Mouse (Mus musculus) midbrain, embryonic 16.5 days (tissue): ENCODE results near the gene Mxd3. TPM values are rescaled to one million over a fixed set of nuclear protein-coding genes. Genes with fewer than 3 reads are reported as not detected.

Experiments used
- ATAC-seq: fragments of 200-750 bp; cut with Nextera tagmentation; 2 replicates; pipeline ENCODE4 v1.8.0; 2017; ENCODE audit warnings: moderate TSS enrichment
- H3K27ac ChIP-seq: fragments of 300-500 bp; sonication (generic); 2 replicates; pipeline ENCODE4 v1.5.1; 2014; ENCODE audit warnings: mild to moderate bottlenecking, low read length, mixed read lengths
- H3K27me3 ChIP-seq: fragments of 300-500 bp; sonication (generic); 2 replicates; pipeline ENCODE4 v1.6.1; 2014; ENCODE audit warnings: low read depth, low read length, mixed read lengths; ENCODE audit not compliant: control insufficient read depth, insufficient read depth
- H3K36me3 ChIP-seq: fragments of 300-500 bp; sonication (generic); 2 replicates; pipeline ENCODE4 v1.6.1; 2014; ENCODE audit warnings: mild to moderate bottlenecking, low read length, moderate library complexity, mixed read lengths; ENCODE audit not compliant: control insufficient read depth, insufficient read depth
- H3K4me1 ChIP-seq: fragments of 300-500 bp; sonication (generic); 2 replicates; pipeline ENCODE4 v1.6.1; 2014; ENCODE audit warnings: mild to moderate bottlenecking, low read length, mixed read lengths; ENCODE audit not compliant: control insufficient read depth, insufficient read depth
- H3K4me2 ChIP-seq: fragments of 300-500 bp; sonication (generic); 2 replicates; pipeline ENCODE4 v1.6.1; 2014; ENCODE audit warnings: mild to moderate bottlenecking, low read length, mixed read lengths
- H3K4me3 ChIP-seq: fragments of 300-500 bp; sonication (generic); 2 replicates; pipeline ENCODE4 v1.5.1; 2014; ENCODE audit warnings: low read depth, mild to moderate bottlenecking, low read length, moderate library complexity, mixed read lengths
- H3K9ac ChIP-seq: fragments of 300-500 bp; sonication (generic); 2 replicates; pipeline ENCODE4 v1.6.1; 2014; ENCODE audit warnings: low read depth, low read length, mixed read lengths
- H3K9me3 ChIP-seq: fragments of 300-500 bp; sonication (generic); replicated peaks from 2 replicates; pipeline ENCODE4 v1.6.1; 2014; ENCODE audit warnings: mild to moderate bottlenecking, low read length, mixed read lengths; ENCODE audit not compliant: control insufficient read depth, poor library complexity, severe bottlenecking
- WGBS: fragments of 180-500 bp; shearing (Covaris S2); extraction: QIAGEN DNeasy Blood & Tissue Kit; methylation state at CpG from one replicate; pipeline ENCODE4 v1.1.7; 2014; 5-methylcytosine and 5-hydroxymethylcytosine counted together
- polyA plus RNA-seq: library from polyadenylated mRNA; unstranded; fragments of >200 nt; fragmentation: Nextera tagmentation; extraction: Ambion mirVana; gene quantifications from 2 replicates; pipeline ENCODE4 v1.2.1, GENCODE M21; 2015

Gene Mxd3
- polyA plus RNA-seq, 1 experiment from 2014 or later, result 6.9 TPM

DNA sequence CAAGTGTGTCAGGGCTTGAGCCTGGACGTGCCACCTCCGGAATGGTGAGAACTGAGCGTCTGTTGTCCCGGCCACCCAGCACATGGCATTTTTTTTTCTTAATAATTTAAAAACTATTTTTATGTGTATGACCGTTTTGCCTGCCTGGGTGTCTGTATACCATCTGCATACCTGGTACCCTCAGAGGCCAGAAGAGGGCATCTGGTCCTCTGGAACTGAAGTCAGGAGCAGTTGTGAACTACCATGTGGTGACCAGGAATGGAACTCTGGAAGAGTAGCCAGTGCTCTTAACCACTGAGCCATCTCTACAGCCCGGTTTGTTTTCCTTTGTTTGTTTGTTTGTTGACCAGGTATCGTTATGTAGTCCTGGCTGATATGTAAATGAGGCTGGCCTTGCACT lies 38.8 kb upstream of the Mxd3 start:
- Histone ChIP-seq H3K9me3 (no peaks in the 10 kb centered on the region), H3K4me2 (no peak overlapping the region), H3K27ac (no peak overlapping the region), H3K4me3 (no peak overlapping the region), H3K9ac (no peak overlapping the region), H3K4me1 (no peaks in the 10 kb centered on the region), H3K27me3 (no peaks in the 10 kb centered on the region; the same call in none of the 2 replicates), H3K36me3 (no peaks in the 10 kb centered on the region)
- ATAC-seq, result no peak
- WGBS, result 80% methylated on average over 7 of the region's 7 CpGs

DNA sequence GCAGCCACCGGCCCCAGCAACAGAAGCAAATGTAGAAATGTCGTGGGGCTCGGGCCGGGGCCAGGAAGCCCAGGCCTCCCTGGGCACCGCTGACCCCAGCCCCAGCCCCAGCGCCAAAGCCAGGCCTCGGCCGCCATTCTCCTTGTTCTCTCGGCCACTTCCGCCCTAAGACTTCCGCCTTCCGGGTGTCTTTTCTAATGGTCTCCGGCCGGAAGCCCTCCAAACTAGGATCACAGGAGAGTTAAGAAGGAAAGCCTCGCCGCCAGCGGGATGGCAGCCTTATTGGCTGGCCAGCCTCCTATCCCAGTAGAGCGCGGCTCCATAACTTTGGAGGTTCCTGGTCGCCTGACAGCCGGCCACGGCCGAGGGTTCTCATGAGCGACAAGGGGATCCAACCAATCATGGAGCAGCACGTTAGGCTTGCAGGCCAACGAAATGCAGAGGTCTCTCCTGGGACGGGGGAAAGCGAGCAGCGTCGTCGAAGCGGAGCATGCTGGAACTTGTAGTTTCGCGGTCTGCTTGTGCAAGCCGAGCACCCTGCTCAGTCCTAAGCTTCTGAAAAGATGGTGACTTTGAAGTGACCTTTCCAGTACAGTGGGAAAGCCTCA lies 32.9 kb upstream of the Mxd3 start, which contains the start of gene Lman2:
Gene Lman2 (minus strand): TSS at position 331 of the 608 bp plus-strand sequence.
- peak; percentile 99 for ATAC-seq
- Histone ChIP-seq H3K4me1 (peaks cover 11% of the 10 kb centered on the region), H3K4me2 (peak within 1 kb of the TSS; percentile 64), H3K4me3 (peak within 1 kb of the TSS; percentile 71), H3K9me3 (no peaks in the 10 kb centered on the region), H3K27ac (peak within 1 kb of the TSS; percentile 88), H3K27me3 (no peaks in the 10 kb centered on the region), H3K36me3 (peaks cover 2% of the 10 kb centered on the region; the same call in 1 of the 2 replicates), H3K9ac (peak within 1 kb of the TSS; percentile 91)
- WGBS, result 0% methylated on average over 35 of the region's 35 CpGs

DNA sequence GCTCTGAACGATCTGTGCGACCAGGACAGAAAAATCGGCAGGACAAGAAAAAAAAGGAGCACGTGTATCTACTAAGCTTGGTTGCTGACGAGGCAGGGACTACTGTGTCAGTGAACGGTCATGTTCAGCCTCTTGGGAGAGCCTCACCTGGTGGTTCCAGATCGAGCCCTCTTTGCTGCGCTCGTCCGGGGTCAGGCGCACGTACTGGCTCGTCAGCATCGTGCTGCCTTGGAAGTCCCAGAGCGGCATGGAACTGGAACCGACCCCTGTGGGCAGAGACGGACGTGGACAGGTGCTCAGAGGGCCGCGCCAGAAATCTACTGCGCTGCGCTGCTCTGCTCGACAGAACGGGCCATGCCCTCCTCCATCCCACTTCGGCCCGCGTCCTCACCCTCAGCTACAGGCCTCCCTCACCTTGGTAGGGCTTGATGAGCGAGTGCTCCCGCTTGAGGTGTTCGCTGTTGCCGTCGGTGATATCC lies 32.4 kb upstream of the Mxd3 start:
- H3K27ac ChIP-seq, result peak overlapping the region; percentile 88
- H3K36me3 ChIP-seq, result peaks cover 2% of the 10 kb centered on the region; the same call in 1 of the 2 replicates
- H3K9me3 ChIP-seq, result no peaks in the 10 kb centered on the region
- H3K27me3 ChIP-seq, result no peaks in the 10 kb centered on the region
- ATAC-seq, result peak; percentile 69
- peaks cover 11% of the 10 kb centered on the region for H3K4me1 ChIP-seq
- H3K4me2 ChIP-seq, result peak overlapping the region; percentile 64
- H3K9ac ChIP-seq, result peak overlapping the region; percentile 91
- WGBS, result 1% methylated on average over 32 of the region's 32 CpGs
- peak overlapping the region; percentile 71 for H3K4me3 ChIP-seq

DNA sequence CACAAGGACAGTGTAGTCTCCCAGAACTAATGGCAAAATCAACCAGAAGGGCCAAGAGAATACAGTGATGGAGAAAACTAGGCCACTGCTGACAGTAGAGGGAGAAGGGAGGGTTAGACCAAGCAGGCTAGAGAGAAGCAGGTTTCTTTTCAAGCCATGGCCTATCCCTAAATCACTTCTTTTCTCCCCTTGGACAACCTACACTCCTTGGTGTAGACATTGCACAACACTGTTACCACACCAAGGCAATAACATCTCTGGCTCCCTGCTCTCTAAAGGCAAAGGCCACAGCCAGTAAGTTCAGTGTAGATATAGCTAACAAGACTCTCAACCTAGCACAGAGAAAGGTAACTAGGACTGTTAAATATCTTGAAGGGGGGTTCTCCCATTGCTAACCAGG lies 31.5 kb upstream of the Mxd3 start:
- H3K36me3 ChIP-seq, result peaks cover 2% of the 10 kb centered on the region; the same call in 1 of the 2 replicates
- peak overlapping the region; percentile 64 for H3K4me2 ChIP-seq
- no peaks in the 10 kb centered on the region for H3K9me3 ChIP-seq
- H3K27me3 ChIP-seq, result no peaks in the 10 kb centered on the region
- peaks cover 11% of the 10 kb centered on the region for H3K4me1 ChIP-seq
- peak overlapping the region; percentile 7 for H3K4me3 ChIP-seq
- 0 out of 2 replicates have a peak overlapping the region, but pooled peaks have one; percentile 8 for H3K9ac ChIP-seq
- no peak overlapping the region for H3K27ac ChIP-seq
- ATAC-seq, result no peak

DNA sequence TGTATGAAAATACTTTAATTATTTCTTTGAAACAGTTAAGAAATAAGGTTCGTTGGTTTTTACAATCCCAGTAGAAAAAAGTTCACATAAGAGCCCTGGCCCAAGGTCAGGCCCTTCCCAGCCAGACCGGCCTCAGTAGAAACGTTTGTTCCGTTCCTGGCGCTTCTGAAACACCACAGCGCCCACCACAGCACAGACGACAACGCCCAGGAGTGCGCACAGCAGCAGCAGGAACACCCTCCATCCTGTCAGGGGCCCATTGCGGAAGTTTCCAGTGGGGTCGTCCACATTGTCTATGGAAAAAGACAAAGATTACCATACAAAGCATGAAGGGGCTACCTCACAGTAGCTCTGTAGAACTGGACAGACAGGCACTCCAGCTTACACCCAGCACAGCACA lies 17.1 kb upstream of the Mxd3 start:
- Histone ChIP-seq H3K9me3 (no peaks in the 10 kb centered on the region), H3K9ac (no peak overlapping the region), H3K36me3 (peaks cover 51% of the 10 kb centered on the region), H3K4me2 (no peak overlapping the region), H3K27ac (no peak overlapping the region), H3K27me3 (no peaks in the 10 kb centered on the region), H3K4me3 (no peak overlapping the region), H3K4me1 (no peaks in the 10 kb centered on the region)
- WGBS, result 91% methylated on average over 11 of the region's 11 CpGs
- ATAC-seq, result no peak

DNA sequence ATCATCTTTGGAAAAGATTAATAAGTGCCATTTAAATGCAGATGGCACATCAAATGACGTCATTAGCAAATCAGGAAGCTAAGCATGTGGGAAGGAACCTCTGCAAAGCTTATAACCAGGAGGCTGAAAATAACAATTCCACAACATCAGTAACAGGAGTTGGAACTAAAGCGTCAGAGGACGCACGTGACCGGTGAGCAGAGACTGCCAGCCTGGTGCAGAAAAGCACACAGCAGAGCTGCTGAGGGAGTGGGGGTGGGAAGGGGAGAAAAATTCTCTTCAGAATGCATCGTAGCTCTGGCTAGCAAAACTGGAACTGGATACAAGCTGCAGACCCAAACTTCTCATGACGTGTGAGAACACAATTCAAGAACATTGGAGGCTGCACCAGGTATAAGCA lies 14.7 kb upstream of the Mxd3 start:
- Histone ChIP-seq H3K4me1 (no peaks in the 10 kb centered on the region), H3K27me3 (no peaks in the 10 kb centered on the region), H3K4me3 (no peak overlapping the region), H3K9me3 (no peaks in the 10 kb centered on the region), H3K4me2 (no peak overlapping the region), H3K36me3 (peaks cover 33% of the 10 kb centered on the region), H3K9ac (no peak overlapping the region), H3K27ac (no peak overlapping the region)
- 89% methylated on average over 7 of the region's 7 CpGs for WGBS
- ATAC-seq, result no peak

DNA sequence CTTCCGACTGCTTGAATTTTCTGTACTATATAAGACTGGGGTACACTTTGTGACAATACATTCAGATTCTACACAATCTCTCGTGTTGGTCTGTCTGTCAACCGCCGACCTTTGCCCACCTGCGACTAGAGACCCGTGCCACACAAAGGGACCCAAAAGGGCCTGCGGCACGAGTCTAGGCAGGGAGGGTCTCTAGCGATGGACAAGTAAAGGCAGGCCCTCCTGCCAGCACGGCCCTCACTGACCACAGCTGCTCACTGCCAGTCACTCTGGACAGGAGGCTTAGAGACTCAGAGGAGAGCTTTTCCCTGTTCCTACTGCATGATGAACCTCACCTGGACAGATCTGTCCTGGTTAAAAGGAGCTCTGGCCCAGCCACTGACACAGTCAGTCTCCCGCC lies 12.8 kb upstream of the Mxd3 start:
- Histone ChIP-seq H3K4me3 (no peak overlapping the region), H3K9me3 (no peaks in the 10 kb centered on the region), H3K9ac (no peak overlapping the region), H3K4me2 (no peak overlapping the region), H3K4me1 (no peaks in the 10 kb centered on the region), H3K27me3 (no peaks in the 10 kb centered on the region), H3K36me3 (peaks cover 21% of the 10 kb centered on the region), H3K27ac (no peak overlapping the region)
- ATAC-seq, result no peak
- WGBS, result 39% methylated on average over 11 of the region's 11 CpGs

DNA sequence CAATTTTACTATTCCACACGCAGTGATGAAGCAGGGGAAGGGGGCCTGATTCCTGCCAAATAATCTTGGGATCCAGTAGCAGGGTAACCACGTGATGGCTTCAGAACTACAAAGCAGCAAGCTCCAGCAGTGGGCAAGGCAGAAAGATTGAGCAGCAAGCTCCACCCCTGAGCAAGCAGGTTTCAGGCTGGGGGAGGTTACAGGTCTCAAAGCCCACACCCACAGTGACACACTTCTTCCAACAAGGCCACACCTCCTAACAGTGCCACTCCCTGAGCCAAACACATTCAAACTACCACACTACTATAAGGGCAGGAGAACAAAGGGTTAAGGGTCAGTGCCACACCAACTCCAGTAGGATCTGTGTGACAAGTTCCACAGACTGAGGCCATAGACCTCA lies 9.6 kb upstream of the Mxd3 start:
- Histone ChIP-seq H3K4me3 (no peak overlapping the region), H3K4me2 (no peak overlapping the region), H3K27ac (no peak overlapping the region), H3K27me3 (no peaks in the 10 kb centered on the region), H3K36me3 (no peaks in the 10 kb centered on the region), H3K4me1 (no peaks in the 10 kb centered on the region), H3K9me3 (no peaks in the 10 kb centered on the region), H3K9ac (no peak overlapping the region)
- no peak for ATAC-seq
- 56% methylated on average over 2 of the region's 2 CpGs for WGBS

DNA sequence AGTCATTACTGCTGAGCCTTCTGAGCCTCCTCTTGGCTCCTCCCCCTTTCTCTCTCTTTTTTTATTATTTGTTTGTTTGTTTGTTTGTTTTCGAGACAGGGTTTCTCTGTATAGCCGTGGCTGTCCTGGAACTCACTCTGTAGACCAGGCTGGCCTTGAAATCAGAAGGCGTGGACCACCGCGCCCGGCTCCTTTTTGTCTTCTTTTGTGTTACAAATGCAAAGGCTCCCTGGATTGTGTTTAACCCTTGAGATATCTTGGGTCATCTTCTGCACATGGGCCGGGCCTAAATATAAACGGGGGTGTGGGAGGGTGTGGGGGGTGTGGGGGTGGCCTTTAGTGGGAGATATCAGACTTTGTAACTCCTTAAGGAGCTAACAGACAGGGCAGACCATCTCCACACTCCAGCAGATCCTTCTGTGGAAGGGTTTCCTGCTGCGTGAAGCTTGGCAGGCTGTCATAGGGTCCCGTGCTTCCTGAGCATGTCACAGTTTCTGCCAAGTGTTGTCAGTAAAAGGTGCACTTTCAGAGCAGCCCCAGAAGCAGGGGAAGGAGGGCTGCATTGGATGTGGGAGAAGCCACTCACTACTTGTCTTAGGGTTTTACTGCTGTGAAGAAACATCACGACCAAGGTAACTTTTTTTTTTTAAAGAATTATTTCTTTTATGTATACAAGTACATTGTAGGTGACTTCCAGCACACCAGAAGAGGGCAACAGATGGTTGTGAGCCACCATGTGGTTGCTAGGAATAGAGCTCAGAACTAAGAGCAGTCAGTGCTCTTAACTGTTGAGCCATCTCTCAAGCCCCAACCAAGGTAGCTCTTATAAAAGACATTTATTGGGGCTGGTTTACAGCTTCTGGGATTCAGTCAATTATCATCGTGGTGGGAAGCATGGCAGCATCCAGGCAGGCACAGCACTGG lies 8.8 kb upstream of the Mxd3 start:
- no peak for ATAC-seq
- Histone ChIP-seq H3K36me3 (no peaks in the 10 kb centered on the region), H3K27ac (no peak overlapping the region), H3K9ac (no peak overlapping the region), H3K27me3 (no peaks in the 10 kb centered on the region), H3K4me2 (no peak overlapping the region), H3K4me3 (no peak overlapping the region), H3K9me3 (no peaks in the 10 kb centered on the region), H3K4me1 (no peaks in the 10 kb centered on the region)
- 57% methylated on average over 12 of the region's 12 CpGs for WGBS
